Mouse (Mus musculus) spleen, adult 2 months (tissue): ENCODE measurements around the gene Pik3c2b.

Source experiments
- CTCF ChIP-seq: fragments of 200-500 bp; IDR thresholded peaks from 2 replicates; pipeline ENCODE4 v1.5.1; 2011; ENCODE audit warnings: mild to moderate bottlenecking, inconsistent platforms; ENCODE audit not compliant: insufficient read depth, insufficient read length, insufficient replicate concordance; ENCODE audit errors: extremely low read depth
- POLR2A ChIP-seq: fragments of 200-500 bp; IDR thresholded peaks from 2 replicates; pipeline ENCODE4 v1.6.1; 2011; ENCODE audit warnings: low read depth, low read length, inconsistent platforms

DNA sequence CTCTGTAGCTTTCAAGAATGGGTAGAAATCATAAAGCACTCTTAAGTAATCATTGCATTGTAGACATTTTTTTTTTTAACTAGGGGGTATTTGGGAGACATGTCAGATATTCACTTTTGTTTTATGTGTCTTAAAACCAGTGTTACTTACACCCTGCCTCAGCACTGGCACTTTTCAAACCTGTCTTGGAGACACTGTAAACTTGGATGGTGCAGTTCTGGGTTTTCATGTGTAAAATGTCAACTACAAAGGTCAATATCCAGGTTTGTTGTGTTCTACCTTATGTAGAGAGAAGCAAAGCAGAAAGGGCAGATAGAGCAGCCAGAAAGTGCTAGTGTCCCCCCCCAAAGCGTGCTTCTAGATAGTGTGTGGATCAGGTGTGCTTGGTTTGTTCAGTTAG is 92.9 kb downstream of the Pik3c2b start:
- no peak for TF ChIP-seq CTCF
- TF ChIP-seq POLR2A = no peak
